Mouse (Mus musculus): ENCODE measurements at regions not wholly inside any gene's neighbourhood (a gene's known extent, or its start where the extent isn't known, plus 50 kb on each side); places are given as distances from the start of the nearest gene placed in this dataset.
"Not testable (repeated sequence)": the region's sequence is repeated elsewhere in the genome, so short reads cannot be mapped to it uniquely, and the experiment has no call there.

DNA sequence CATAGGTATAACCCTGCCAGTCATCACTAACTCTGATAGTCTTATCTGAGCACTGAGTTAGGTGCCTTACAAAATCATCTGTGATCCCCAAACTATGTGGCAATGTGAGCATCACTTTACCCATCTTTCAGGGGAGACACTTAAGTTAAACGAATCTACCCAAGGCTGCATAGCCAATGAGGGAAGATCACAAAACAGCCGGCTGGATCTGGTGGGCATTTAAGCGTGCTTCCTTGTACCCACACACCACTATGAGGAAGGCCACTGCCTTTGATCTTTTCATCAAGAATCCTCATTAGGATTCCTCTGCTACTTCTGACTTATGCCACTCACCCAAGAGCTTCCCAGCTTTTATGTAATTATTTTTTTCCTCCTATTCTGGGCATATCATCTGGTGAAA, 257.1 kb upstream of the Pik3r1 start:
- no peak for DNase-seq (ENCODE audit: low spot score in 2 of 2)

GRCm38 (mm10) chr13:102025547-102025946, 257.5 kb upstream of the Pik3r1 start:
- not testable (repeated sequence) for DNase-seq (ENCODE audit: low spot score in 2 of 2)

DNA sequence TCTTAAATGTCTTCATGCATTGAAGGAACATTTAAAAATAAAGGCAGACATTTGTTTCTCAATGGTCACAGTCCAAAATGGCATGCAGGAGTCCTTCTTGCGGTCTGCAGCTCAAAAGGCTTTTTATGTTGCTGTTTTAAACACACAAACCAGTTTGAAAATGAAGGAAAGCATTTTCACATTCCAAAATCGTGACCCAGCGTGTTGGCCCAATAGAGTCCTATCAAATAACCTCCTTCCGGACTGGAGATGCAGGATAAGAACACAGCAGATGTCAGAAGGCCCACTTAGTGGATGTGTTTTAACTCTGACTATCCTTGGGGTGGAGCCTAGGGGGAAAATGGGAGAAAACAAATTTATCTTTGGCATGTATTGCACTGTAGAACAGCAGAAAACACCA, 263.4 kb upstream of the Pik3r1 start:
- DNase-seq (ENCODE audit: low spot score in 2 of 2), result no peak

- DNase-seq (ENCODE audit: low spot score in 2 of 2), result peak in 1 of 2 experiments; percentile 9
Observed at GRCm38 (mm10) chr13:102034484-102034883, 266.5 kb upstream of the Pik3r1 start.

DNA sequence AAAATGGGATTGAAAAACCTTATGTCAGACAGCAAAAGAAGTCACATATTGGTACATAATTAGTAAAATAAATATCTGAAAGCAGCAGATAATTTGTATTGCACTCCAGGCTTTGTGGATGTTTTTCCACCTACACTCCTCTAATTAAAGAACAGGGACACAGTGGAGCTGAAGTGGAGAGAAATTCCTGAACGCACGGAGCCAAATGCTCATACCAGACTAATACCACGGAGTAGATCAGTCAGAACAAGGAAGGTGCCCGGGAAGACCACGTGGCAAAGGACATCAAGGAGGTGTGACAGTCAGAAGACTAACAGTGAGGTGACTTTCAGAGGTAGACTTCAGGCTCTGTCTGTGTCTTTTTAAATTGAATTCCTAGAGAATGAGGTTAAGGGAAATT, 268.0 kb upstream of the Pik3r1 start:
- peak in 1 of 2 experiments; percentile 8 for DNase-seq (ENCODE audit: low spot score in 2 of 2)

GRCm38 (mm10) chr13:102036819-102037624, 269.0 kb upstream of the Pik3r1 start:
- DNase-seq (ENCODE audit: low spot score in 2 of 2), result no peak

- DNase-seq (ENCODE audit: low spot score in 2 of 2), result no peak
Observed at GRCm38 (mm10) chr13:102060213-102060612, 292.2 kb upstream of the Pik3r1 start.

GRCm38 (mm10) chr13:102064590-102065273, 296.7 kb upstream of the Pik3r1 start:
- no peak for DNase-seq (ENCODE audit: low spot score in 2 of 2)

GRCm38 (mm10) chr13:102065274-102065640, 297.2 kb upstream of the Pik3r1 start:
- DNase-seq (ENCODE audit: low spot score in 2 of 2), result no peak

GRCm38 (mm10) chr13:102065796-102066195, 297.8 kb upstream of the Pik3r1 start:
- DNase-seq (ENCODE audit: low spot score in 2 of 2), result no peak

- no peak for DNase-seq (ENCODE audit: low spot score in 2 of 2)
Observed at GRCm38 (mm10) chr13:102070740-102071139, 302.7 kb upstream of the Pik3r1 start.

GRCm38 (mm10) chr13:102072366-102072765, 304.3 kb upstream of the Pik3r1 start:
- no peak for DNase-seq (ENCODE audit: low spot score in 2 of 2)

DNA sequence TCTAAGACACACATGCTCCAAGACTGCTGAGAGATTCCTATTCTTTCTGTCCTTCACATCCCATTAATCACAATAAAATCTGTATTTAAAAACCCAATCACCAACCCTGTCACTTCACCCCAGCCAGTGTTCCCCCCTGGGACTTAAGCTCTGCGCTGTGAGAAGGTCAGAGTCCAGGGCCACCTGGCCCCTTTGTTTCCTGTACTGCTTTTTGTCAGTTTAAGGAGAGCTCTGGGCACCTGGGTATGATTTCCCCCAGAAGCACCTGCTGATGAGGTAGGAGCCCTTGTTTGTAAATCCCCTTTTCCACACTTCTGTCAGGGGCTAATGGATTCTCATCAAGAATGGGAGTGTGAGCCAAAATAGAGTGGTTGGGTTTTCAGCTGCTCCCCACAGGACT, 319.7 kb upstream of the Pik3r1 start:
- DNase-seq (ENCODE audit: low spot score in 2 of 2), result no peak

DNA sequence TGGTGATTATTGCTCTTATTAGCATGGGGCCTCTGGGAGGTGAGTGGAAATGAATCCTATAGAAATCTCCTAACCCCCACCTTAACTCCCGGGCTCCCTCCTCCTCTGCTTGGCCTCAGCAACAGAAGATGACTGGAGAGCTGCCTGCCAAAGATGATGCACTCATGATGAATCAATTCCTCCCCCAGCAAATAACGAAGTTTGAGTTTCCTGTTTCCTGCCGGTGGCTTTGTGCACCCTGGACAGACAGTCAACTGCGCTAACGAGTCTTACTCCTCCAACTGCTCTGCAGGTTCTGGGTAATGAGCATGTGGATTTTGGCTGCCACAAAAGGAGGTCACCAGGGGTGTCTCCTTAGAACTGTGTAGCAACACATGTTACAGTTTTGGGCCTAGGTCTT, 321.5 kb upstream of the Pik3r1 start:
- no peak for DNase-seq (ENCODE audit: low spot score in 2 of 2)

DNA sequence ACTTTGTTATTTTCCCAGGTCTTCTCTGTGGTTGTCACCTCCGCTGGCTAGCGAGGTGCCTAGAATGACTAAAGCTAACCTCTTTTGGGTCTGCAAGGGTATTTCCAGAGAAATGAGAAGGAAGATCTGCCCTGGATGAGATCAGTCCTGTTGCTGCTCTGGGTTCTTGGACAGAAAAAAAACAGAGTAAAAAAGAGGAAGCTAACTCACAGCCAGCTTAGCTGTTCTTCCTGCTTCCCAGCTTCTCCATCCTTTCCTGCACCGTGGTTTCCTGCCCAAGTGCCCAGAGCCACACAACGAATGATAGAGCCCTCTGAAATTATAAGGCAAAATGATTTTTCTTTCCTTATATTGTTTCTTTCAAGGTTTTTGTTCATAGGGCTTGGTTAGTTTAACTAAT, 326.2 kb upstream of the Pik3r1 start:
- no peak for DNase-seq (ENCODE audit: low spot score in 2 of 2)

DNA sequence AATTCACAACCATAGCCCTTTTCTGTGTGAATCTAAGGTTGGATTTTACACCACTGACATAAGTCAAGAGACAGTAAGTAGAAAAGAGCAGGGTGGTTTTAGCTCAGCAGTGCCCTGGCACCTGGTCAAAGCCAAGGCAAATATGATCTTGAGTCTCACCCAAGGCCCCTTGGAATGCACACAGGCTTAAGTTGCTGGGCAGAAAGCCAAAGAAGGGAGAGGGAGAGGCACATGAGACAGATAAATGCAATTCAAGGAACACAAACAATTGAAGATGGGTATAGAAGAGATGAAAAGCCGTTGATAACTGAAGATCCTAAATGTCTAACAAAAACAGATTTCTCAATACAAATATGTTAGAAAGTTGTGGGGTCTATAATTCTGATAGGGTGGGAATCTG, 335.1 kb upstream of the Pik3r1 start:
- DNase-seq (ENCODE audit: low spot score in 2 of 2), result no peak

- no peak for DNase-seq (ENCODE audit: low spot score in 2 of 2)
Observed at GRCm38 (mm10) chr13:102106188-102106587, 338.2 kb upstream of the Pik3r1 start.

DNA sequence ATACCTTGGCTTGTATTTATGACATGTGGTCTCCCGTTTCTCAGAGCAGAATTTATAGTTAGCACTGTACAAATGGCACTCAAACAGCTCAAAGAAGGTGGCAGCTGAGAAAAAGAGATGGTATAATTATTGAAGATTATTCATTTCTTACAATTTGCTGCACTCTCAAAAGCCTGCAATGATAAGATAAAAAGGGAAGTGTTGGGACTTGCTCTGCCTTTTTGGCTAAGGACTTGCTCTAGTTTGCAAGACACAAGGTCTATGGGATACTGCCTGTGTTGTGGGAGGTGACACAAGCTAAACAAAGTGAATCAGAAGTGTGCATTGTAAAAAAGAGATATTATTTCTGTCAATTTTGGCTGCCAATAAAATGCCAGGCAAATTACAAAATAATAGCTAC, 340.2 kb upstream of the Pik3r1 start:
- DNase-seq (ENCODE audit: low spot score in 2 of 2), result no peak

GRCm38 (mm10) chr13:102108916-102109315, 340.9 kb upstream of the Pik3r1 start:
- no peak for DNase-seq (ENCODE audit: low spot score in 2 of 2)

GRCm38 (mm10) chr13:102113941-102114340, 345.9 kb upstream of the Pik3r1 start:
- DNase-seq (ENCODE audit: low spot score in 2 of 2), result no peak

- no peak for DNase-seq (ENCODE audit: low spot score in 2 of 2)
Observed at GRCm38 (mm10) chr13:102122341-102122740, 354.3 kb upstream of the Pik3r1 start.

- DNase-seq (ENCODE audit: low spot score in 2 of 2), result no peak
Observed at GRCm38 (mm10) chr13:102127933-102128430, 360.0 kb upstream of the Pik3r1 start.

- no peak for DNase-seq (ENCODE audit: low spot score in 2 of 2)
Observed at GRCm38 (mm10) chr13:102131459-102131858, 363.4 kb upstream of the Pik3r1 start.
